Mouse (Mus musculus): ENCODE data around the gene Wnt9a. TPM values are rescaled to one million over a fixed set of nuclear protein-coding genes. Genes with fewer than 3 reads are reported as not detected.

The Wnt9a gene
- polyA plus RNA-seq, 1 experiment from 2014 or later = 3.8 TPM

Small RNA genes lying within 50 kb of the gene (microRNA-seq; reads per million reads assigned to microRNA genes)
- not detected for gene Gm24756

Other genes with a start within 250 kb of the Wnt9a start
- gene Obscn, start 170.5 kb upstream of the Wnt9a start, polyA plus RNA-seq (2015; fragmentation: Nextera tagmentation; extraction: Ambion mirVana) = 0.27 and 0.55 TPM in 2 replicates
- 6.0 and 6.3 TPM in 2 replicates for gene Iba57, start 143.2 kb upstream of the Wnt9a start, polyA plus RNA-seq (2015; fragmentation: Nextera tagmentation; extraction: Ambion mirVana)
- gene Gjc2, start 123.7 kb upstream of the Wnt9a start, polyA plus RNA-seq (2015; fragmentation: Nextera tagmentation; extraction: Ambion mirVana) = 0.17 TPM in 1 of 2 replicates, not detected in the other
- gene Guk1, start 114.7 kb upstream of the Wnt9a start, polyA plus RNA-seq (2015; fragmentation: Nextera tagmentation; extraction: Ambion mirVana) = 179 and 191 TPM in 2 replicates
- gene Mrpl55, start 104.4 kb upstream of the Wnt9a start, polyA plus RNA-seq (2015; fragmentation: Nextera tagmentation; extraction: Ambion mirVana) = 89.9 and 95.6 TPM in 2 replicates
- 26.3 and 28.8 TPM in 2 replicates for gene 2310033P09Rik, start 98.6 kb upstream of the Wnt9a start, polyA plus RNA-seq (2015; fragmentation: Nextera tagmentation; extraction: Ambion mirVana)
- 642 and 663 TPM in 2 replicates for gene Arf1, start 78.7 kb upstream of the Wnt9a start, polyA plus RNA-seq (2015; fragmentation: Nextera tagmentation; extraction: Ambion mirVana)
- gene Wnt3a, start 16.2 kb upstream of the Wnt9a start, polyA plus RNA-seq (2015; fragmentation: Nextera tagmentation; extraction: Ambion mirVana) = 1.2 and 1.7 TPM in 2 replicates
- gene Prss38, start 68.7 kb downstream of the Wnt9a start, polyA plus RNA-seq (2015; fragmentation: Nextera tagmentation; extraction: Ambion mirVana) = not detected in 2 replicates
- 15.0 and 15.2 TPM in 2 replicates for gene Jmjd4, start 143.1 kb downstream of the Wnt9a start, polyA plus RNA-seq (2015; fragmentation: Nextera tagmentation; extraction: Ambion mirVana)
- gene Snap47, start 144.3 kb downstream of the Wnt9a start, polyA plus RNA-seq (2015; fragmentation: Nextera tagmentation; extraction: Ambion mirVana) = 471 and 491 TPM in 2 replicates
- 12.2 TPM in 2 replicates for gene Zfp867, start 165.5 kb downstream of the Wnt9a start, polyA plus RNA-seq (2015; fragmentation: Nextera tagmentation; extraction: Ambion mirVana)
- 13.6 and 14.1 TPM in 2 replicates for gene Zkscan17, start 219.8 kb downstream of the Wnt9a start, polyA plus RNA-seq (2015; fragmentation: Nextera tagmentation; extraction: Ambion mirVana)
- 0.04 TPM in 1 of 2 replicates, not detected in the other for gene Nlrp3, start 234.6 kb downstream of the Wnt9a start, polyA plus RNA-seq (2015; fragmentation: Nextera tagmentation; extraction: Ambion mirVana)